Mouse (Mus musculus) MEL-GATA-1-ER (cell line): ENCODE data around the gene B4galnt3.

Experiments
- DNase-seq: peaks from one replicate; pipeline ENCODE4 v3.0.0-alpha.2; 2012; ENCODE audit warnings: low read depth; ENCODE audit errors: extremely low read depth

The B4galnt3 gene

DNA sequence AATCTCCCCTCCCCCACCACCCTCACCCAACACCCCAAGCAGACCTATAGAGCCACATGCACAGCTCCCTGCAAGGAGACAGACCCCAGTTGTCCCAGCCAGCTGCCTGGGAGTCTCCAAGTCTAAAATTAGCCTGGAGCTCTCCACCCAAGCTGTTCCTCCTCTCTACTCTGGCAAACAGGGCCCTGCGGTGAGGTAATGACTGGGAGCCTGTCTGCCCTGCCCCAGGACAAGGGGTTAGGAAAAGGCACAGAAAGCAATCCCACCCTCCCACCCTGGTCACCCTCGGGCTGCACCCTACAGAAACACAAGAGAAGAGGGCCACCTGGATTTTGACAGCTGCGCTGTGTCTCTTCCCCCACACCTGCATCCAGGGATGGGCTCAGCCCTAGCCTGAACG is 19.5 kb downstream of the B4galnt3 start:
- no peak for DNase-seq

DNA sequence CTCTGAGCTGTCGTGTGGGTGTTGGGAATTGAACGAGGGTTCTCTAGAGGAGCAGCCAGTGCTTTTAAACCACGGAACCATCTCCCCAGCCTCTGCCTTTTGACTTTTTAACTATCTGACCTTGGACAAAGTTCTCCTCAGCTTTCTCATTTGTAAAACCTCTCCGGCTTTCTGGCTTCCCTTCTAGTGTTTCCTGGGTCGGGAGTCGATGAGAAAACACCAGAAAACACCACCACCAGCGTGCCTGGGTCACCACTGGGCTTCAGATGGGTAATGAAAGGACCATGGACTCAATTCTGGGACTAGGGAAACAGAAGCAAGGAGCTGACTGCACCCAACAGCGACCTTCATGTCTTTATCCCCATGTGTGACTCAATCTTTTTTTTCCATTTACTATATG is 20.2 kb downstream of the B4galnt3 start:
- no peak for DNase-seq

DNA sequence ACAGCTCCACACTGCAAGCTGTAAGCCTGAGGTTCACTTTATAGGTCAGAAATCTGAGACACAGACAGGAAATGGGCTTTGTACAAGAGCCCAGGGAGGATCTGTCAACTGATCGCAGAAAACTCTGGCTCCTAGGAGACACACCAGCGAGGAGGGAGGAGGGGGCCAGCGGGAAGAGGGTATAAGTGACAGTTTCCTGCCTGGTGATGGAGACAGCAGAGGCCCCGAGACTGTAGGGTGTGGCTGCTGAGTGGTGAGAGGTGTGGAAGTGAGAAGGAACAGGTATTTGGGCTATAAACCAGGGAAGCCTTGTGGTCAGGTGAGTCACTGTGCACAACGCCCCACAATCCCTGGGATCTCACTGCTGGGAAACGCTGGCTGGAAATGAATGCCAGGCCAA is 30.2 kb downstream of the B4galnt3 start:
- DNase-seq = no peak

DNA sequence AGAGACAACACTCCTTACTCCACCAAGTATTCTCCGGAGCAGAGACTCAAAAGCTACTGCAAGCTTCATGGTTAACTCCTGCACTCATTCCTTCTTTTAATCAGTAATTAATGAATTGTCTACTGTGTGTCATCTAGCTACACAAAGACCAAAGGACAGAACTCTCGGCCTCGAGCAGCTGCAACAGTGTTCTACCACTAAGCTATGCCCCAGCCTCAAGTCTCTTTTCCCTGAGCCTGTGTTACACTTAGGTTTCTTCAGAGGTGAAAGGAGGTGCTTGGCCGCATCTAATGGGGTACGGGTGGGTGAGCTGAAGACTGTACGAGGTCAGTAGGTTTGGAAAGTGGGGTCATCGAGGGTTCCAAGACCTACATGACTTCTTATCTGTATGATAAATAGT is 30.8 kb downstream of the B4galnt3 start:
- no peak for DNase-seq

DNA sequence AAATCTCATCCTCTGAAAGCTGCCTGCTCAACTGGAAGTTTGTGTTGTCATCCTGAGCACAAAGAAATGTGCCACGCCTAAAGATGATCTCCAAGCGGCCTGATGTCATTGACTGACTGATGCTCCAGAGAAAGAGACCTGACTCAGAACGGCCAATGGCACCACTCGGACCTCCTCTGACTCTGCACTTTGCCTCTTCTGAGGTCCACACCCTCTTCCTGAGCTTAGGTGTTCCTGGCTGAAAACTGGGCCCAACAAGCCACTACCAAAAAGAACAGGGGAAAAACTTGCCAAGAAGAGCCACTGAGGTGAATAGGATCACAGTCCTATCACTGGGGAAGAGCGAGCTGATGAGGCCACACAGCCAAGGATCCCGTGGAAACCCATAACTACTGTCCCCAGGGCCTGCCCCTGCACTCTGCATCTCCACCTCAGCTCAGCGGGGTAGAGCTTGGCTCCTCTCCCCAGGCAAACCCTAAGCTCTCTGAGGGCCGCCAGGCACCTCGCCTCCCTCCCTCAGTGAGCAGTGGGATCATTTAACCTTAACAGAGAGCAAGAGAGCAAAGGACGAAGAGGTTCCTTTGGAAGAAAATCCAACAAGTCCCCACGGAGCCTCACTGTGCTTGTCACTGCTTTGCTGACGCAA is 31.4 kb downstream of the B4galnt3 start:
- no peak for DNase-seq

DNA sequence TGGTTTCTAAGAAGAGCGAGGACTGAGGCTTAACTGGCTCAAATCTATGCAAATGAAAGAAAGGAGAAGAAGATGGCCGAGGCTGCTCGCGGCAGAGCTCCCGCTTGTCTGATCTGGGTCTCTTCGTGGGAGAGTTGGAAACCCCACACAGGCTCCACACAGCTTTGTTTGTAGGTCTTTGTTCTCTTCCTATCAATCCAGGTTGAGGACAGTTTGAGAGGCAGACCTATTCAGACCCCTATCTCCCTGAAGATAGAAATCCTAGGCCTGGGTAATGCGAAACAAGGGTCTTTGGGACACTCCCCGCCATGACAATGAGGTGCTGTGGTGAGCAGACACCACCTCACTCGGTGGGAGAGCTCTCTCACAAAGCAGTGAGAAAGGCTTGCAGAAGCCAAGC is 34.9 kb downstream of the B4galnt3 start:
- DNase-seq = no peak

DNA sequence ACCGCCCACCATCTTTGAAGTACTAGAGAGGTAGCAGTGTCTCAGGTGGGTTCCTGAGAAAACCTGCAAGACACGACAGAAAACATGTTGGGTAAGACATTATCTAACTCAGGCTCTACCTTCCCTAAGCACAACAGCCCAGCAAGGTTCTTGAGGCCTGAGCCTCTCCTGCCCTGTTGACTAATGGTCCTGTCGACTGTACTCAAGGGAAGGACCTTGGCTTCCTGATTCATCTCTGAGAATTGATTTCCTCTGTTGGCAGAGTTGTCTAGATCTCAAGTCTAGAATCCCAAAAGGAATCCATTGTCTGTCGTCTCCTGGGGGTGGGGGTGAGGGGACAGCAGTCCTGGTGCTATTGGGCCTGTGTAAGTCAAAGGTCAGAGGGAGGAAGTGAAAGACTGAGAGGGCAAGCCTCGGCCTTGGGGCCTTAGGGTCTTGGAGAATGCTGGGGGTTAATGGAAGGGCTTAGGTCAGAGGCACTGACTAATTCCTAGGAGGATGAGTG is 37.9 kb downstream of the B4galnt3 start:
- DNase-seq = no peak

DNA sequence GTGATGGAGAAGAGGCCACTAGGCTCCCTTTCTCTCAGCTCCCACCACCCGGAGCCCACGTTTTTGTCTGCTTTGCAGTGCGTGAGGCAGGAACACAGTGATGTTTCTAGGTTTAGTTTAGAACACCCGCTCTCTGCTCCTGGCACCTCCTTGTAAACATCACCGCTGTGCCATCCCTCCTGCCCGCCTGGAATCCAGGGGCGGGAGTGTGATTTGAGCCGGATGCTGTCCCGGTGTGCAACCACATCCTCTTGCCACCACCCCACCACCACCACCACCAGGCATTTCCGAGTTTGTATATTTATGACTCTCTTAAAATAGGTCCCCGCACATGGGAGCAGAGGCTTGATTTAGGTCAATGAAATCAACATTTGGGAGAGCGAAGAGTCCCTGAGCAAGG is 38.7 kb downstream of the B4galnt3 start:
- no peak for DNase-seq

DNA sequence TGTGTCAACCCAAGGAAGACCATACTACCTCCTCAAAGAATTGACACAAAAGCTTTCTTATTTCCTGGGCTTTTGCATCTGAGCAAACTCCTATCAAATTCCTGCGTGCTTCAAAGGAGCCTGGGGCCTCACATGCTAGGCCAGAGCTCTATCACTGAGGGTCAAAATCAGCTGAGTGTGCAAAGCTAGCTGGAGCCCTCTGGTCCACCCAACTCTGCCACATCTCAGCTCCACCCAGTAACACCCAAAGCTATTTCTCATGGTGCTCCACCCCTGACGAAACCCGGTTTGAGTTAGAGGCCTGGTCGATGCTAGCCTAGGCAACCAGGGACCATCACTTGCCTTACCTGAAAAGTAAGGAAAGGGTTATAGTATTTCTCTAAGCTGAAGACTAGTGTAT is 39.2 kb downstream of the B4galnt3 start:
- DNase-seq = no peak

DNA sequence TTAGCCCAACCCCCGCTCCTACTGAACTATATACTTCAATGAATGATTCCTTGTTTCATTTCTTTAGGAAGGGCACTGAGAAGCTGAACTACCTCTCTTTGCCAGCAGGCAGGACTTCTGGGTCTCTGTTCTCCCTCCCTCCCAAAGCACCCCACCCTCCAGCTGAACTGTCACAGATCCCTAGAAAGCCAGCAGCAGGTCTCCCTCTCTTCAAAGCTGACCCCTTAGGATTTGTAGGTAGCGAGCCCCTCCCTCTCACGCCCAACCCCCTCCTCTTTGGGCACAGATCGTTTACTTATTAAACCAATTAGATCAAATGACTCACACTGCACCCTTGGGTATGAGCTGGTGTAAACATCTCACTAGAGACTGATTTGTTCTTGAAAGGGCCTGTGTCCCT is 39.7 kb downstream of the B4galnt3 start:
- DNase-seq = no peak

DNA sequence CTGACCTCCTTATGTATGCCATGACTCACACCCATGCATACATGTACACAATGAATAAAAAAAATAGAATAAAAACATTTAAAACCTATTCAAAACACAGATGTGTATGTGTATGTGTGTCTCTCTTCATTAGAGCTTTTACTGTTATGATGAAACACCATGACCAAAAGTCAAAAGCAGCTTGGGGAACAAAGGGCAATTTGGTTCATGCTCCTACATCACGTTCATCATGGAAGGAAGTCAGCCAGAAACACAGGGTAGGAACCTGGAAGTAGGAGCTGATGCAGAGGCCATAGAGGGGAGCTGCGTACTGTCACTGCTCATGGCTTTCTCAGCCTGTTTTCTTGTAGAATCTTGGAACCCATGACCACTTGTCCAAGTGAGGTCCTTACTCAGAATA is 41.6 kb downstream of the B4galnt3 start:
- DNase-seq = no peak

DNA sequence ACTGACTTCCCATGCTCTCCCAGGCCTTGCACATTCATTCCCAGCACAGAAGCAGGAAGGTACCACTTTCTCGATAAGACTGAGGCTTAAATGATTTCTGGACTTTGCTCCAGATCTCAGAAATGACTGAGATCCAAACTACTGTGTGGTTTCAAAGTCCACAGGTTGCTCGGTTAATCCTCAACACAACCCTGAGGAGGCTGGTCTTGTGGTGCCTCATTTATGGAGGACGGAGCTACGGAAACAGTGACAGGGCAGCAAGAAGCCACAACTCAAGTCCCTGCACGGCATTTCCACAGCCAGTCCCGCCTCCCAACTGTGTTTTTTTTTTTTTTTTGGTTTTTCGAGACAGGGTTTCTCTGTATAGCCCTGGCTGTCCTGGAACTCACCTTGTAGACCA is 43.3 kb downstream of the B4galnt3 start:
- no peak for DNase-seq

DNA sequence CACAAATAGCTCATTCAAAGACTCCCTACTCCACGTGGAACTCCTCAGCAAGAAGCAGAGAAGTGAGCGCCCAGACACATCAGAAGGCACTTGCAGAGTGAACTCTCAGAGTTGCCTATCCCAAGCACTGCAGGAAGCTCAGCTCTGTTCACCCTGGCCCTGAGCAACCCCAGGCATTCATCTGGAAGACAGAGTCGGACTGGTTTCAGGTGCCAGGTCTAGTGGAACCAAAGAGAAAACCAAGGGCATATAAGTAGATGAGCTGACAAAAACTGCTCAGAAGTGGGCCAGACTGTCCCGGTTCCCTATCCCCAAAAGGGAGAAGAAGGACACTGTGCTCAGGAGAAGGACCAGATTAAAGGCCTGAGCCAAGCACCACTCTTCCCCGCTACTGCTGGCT is 44.5 kb downstream of the B4galnt3 start:
- DNase-seq = no peak

DNA sequence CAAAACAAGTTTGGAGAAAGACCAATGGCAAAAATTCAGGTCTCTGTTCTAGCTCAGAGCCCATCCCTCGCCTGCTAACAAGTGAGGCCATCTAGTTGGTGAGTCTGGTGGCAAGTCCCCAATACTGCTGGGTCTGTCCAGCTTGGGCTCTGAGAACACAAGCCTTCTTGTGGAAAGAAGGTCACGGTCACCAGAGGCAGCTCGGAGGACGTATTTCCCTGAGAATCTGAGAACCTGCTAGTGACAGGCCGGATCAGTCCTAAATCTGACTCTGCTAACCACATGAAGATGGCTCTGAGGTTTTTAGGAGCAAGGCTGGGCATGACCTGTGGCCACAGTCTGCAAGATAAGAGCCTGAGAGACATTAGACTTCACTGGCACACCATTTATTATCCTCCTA is 47.7 kb downstream of the B4galnt3 start:
- no peak for DNase-seq

DNA sequence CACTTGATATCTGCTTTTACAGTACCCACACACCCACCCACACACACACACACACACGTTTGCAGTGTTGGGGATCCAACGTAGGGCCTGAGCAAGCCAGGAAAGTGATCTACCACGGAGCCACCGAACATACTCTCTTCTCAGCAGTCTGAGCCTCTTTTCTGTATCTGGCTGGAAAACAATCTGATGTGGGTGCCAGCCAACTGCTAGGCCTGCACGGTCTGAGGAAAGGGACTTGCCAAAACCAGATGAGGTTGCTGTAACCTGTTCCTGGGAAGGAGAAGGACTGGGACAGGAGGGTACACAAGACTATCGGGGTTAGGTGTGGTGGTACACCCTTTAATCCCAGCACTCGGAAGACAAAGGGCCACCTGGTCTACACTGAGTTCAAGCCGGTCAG is 51.1 kb downstream of the B4galnt3 start:
- no peak for DNase-seq

DNA sequence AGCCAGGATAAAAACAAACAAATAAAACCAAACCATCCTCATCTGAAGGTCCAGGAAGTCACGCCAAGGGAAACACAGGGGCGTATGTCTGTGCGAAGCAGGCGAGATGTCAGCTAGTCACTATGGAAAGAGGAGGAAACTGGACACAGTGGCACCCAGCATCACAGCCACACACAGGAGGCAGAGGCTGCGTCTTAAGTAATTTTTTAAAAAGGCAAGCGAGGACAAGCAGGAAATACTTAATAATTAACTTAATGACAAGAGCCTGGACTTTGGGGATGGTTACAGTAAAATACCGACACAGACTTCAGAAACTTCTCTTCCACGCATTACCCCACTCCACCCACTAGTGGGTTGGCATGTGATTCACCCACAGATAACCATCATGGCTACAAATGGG is 51.8 kb downstream of the B4galnt3 start:
- no peak for DNase-seq

DNA sequence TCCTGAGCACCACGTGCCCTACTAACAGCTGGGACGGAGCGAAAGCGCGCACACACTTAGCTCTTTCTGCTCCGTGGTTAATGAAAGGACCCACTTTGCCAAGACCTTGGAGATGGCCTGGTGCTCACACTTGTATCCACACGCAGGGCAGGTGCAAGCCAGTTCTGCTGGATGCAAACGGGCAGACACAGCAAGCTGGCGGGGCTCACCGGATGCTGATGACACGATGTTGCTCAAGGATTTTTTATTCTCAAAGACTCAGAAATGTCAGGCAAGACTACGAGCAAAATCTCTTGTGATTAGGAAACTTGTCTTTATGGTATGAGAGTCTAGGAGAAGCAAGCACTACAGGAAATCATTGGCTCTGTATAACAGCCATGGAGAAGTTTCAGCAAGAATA is 52.9 kb downstream of the B4galnt3 start:
- no peak for DNase-seq

DNA sequence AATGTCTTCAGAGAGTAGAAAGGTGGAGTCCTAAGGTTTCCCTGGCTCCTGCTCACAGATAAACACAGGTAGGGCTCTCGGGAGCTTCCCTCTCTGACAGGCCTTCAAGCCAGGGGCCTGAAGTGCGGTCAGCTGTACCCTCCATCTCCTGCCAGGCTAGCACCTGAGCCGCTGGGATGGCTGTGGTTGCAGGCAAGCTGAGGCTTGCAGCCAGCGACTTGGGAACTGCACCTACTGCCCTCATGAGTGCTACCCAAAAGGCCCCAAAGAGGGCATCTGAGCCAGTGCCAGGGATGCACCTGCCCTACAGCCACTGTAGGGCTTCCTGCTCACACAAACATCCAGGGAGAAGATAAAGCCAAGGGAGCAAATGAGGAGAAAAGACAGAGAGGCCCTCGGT is 53.9 kb downstream of the B4galnt3 start:
- no peak for DNase-seq

DNA sequence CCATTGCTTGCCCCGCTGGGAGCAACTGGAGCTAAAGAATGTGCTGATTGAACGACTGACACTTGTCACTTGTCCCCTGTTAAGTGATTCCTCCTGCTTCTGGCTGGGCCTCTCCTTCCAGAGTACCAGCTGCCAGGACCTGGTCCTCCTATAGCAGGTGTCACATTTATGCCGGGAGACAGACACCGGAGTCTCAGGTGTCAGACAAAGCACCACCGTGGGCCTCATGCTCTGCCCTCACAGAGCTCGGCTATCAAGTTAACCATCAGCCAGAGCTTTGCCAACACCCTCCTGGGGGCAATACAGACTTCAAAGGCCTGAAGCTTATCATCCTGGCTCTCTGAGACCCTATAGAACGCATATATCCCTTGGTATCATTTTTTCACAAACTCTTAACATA is 58.5 kb downstream of the B4galnt3 start:
- no peak for DNase-seq

DNA sequence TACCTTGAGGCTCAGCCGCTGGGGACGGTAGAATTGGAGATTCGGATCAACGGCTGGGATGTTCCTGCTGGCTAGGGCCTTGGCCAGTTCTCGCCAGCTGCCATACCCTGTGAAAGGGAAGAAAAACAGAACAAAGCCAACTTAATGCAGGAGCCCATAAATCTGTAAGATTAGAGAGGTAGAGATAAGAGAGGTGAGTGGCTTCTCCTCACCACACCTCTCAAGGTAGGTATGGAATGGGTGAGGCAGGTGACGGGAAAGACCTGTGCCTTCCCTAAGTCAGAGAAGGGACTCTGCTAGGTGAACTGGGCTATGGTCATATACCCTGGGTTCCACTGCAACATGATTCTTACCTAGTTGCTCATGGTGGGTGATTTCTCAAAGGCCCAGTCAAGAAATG is 61.5 kb downstream of the B4galnt3 start:
- no peak for DNase-seq

DNA sequence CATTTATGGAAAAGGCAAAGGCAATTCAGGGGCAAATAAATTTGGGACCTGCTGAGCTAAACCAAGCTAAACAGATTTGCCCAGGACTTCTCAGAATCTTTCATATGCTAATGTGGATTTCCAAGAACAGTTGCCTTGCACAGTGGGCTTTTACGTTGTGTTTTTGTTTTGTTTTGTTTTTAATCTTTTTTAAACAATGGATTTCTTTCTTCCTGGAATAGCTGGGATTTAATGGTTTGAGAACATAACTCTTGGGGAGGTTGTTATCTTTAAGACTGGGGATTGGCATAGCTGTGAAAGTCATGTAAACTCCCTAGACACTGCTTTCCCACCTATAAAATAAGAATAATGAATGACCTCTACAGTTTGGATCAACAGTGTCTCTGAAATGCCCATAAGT is 63.9 kb downstream of the B4galnt3 start:
- DNase-seq = no peak

DNA sequence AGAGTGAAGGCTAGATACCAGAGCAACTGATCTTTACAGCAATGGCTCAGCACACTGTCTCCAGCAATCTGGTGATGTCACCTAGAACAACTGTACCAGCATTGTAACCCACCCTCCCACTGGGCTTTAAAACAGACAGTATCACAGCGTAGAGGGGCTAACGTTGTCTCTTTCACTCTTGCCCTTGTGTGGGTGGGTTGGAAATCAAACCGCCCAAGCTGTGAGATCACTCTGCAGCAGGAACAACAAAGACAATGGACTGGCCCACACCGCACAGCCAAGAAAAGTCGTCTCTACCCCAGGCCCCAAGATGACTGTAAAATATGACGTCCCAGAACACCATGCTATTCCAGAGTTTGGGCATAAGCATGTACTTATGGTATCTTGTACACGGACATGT is 64.6 kb downstream of the B4galnt3 start:
- DNase-seq = no peak

DNA sequence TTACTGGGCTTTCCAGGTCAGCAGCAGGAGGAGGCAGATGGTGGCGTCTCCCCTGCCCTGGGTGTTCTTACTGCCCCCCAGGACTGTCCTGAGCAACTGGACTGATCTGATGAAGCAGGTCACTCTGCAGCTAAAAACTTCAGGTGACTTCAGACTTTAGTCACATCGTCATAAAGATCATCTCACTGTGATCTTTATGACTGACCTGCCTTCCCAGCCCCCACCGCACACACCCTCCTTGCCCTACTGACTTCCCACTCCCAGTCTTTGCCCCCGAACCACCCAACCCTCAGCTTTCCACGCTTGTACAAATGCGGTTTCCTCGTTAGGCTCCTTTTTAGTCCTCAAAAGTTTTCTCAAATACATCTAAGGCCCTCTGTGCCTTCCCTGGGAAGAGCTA is 67.3 kb downstream of the B4galnt3 start:
- DNase-seq = no peak

DNA sequence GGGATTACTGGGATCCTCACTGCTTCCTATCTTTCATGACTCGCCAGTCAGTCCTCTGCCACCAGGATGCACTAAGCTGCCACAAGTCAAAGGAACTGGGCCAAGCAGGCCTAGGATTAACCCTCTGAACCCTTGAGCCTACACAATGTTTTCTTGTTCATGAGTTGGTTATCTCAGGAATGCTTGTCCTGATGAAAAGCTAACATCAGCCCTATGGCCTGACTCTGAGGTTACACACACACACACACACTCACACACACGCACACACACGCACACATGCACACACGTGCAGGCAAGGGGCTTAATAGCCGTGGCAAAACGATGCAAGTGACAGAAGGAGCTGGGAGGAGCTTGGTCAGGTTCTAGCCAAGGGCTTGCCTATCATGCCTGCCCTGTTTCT is 69.0 kb downstream of the B4galnt3 start:
- DNase-seq = no peak
